Mouse (Mus musculus) liver, adult 2 months (tissue): ENCODE data around the gene Zmynd8. TPM values are rescaled to one million over a fixed set of nuclear protein-coding genes. Genes with fewer than 3 reads are reported as not detected.

Source experiments
- DNase-seq: peaks from one replicate; pipeline ENCODE4 v3.0.0-alpha.2; 2011; ENCODE audit warnings: low read depth, low spot score; ENCODE audit errors: extremely low read depth
- H3K27ac ChIP-seq: fragments of 200-500 bp; replicated peaks from 2 replicates; pipeline ENCODE4 v1.5.1; 2012; ENCODE audit warnings: low read depth, mild to moderate bottlenecking, control low read depth, inconsistent platforms, low read length; ENCODE audit not compliant: insufficient read depth
- H3K27me3 ChIP-seq: fragments of 200-500 bp; 2 replicates; pipeline ENCODE4 v1.6.1; 2012; ENCODE audit warnings: mild to moderate bottlenecking, moderate library complexity, low read length, inconsistent platforms; ENCODE audit not compliant: control insufficient read depth, insufficient read depth
- H3K36me3 ChIP-seq: fragments of 200-500 bp; 2 replicates; pipeline ENCODE4 v1.6.1; 2012; ENCODE audit warnings: low read length, inconsistent platforms; ENCODE audit not compliant: control insufficient read depth, insufficient read depth
- H3K4me1 ChIP-seq: fragments of 200-500 bp; 2 replicates; pipeline ENCODE4 v1.6.1; 2011; ENCODE audit warnings: low read length; ENCODE audit not compliant: control insufficient read depth, insufficient read depth
- H3K4me3 ChIP-seq: fragments of 200-500 bp; 2 replicates; pipeline ENCODE4 v1.5.1; 2011; ENCODE audit warnings: low read depth, mild to moderate bottlenecking, control low read depth, low read length, moderate library complexity; ENCODE audit not compliant: insufficient read depth
- H3K79me2 ChIP-seq: fragments of 200-500 bp; 2 replicates; pipeline ENCODE4 v1.6.1; 2012; ENCODE audit warnings: inconsistent platforms, mild to moderate bottlenecking, low read length, moderate library complexity; ENCODE audit not compliant: control insufficient read depth, insufficient read depth
- H3K9ac ChIP-seq: fragments of 200-500 bp; 2 replicates; pipeline ENCODE4 v1.6.1; 2012; ENCODE audit warnings: low read depth, mild to moderate bottlenecking, control low read depth, inconsistent platforms, low read length
- CTCF ChIP-seq: fragments of 200-500 bp; IDR thresholded peaks from 2 replicates; pipeline ENCODE4 v1.5.1; 2011; ENCODE audit warnings: low read depth, low read length, control low read depth
- POLR2A ChIP-seq: fragments of 200-500 bp; IDR thresholded peaks from 2 replicates; pipeline ENCODE4 v1.6.1; 2011; ENCODE audit warnings: low read length, control low read depth; ENCODE audit not compliant: insufficient read depth; ENCODE audit errors: extremely low read depth
- WGBS: fragments of 180-500 bp; shearing (Covaris S2); methylation state at CpG from one replicate; pipeline ENCODE4 v1.1.7; 2018; 5-methylcytosine and 5-hydroxymethylcytosine counted together
- polyA plus RNA-seq: library from polyadenylated mRNA; depleted of rRNA; stranded (reverse); fragments of >200 nt; gene quantifications from 2 replicates; pipeline ENCODE4 v1.2.3, GENCODE M21; 2012; rRNA removed
- total RNA-seq: library from RNA; depleted of rRNA; stranded (reverse); fragments of >200 nt; gene quantifications from 2 replicates; pipeline ENCODE4 v1.2.3, GENCODE M21; 2014; rRNA removed

Gene Zmynd8
- total RNA-seq (10.0 and 10.8 TPM in 2 replicates), polyA plus RNA-seq (6.4 and 7.8 TPM in 2 replicates)

DNA sequence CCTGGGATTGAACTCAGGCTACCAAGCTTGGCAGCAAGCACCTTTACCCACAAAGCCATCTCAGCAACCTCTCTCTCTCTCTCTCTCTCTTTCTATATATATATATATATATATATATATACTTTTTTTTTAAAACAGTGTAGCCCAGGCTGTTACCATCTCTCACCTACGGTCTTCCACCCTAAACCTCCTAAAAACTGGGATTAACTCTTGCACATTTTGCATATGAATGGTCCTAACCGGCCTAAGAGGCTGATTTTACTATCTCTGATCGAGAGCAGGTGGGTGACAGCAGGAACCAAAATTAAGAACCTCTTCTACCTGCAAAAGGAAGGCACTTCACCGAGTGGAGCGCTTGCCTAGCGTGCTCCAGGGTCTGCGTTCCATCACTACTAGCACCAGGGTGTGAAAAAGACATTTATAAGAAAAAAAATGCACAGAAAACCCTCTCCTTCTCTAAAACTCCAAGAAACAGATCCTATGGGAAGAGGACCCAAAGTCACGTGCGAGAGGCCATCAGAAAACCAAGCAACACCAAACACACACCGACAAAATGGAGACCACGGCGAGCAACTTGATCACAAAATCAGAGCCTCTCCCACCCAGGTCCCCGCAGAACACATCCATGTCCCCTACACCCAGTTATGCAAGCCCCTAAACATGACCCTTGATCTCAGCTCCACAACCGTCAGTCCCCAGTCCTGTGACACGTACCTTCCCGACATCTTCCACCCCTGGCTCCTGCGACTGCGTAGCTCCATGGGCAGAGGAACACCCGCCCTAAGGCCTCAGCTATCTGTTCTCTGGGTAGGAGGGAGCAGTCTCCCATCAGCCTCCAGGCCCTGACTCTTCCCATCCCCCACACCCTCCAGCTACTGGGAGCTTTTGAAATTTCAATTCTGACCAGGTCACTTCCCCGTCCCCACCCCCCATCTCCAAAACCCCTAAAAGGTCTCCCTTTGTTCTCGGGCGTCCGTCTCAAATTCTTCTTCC lies at the start of gene Zmynd8:
Zmynd8 (minus strand) TSS at position 815 of the 993 bp plus-strand sequence.
- no peaks in the 10 kb centered on the region for H3K27me3 ChIP-seq
- H3K36me3 ChIP-seq = no peaks in the 10 kb centered on the region
- 79% methylated on average over 23 of the region's 23 CpGs for WGBS
- no peaks in the 10 kb centered on the region for H3K79me2 ChIP-seq
- no peak within 1 kb of the TSS for H3K4me3 ChIP-seq
- no peak within 1 kb of the TSS for H3K27ac ChIP-seq
- no peak for TF ChIP-seq POLR2A
- no peak for TF ChIP-seq CTCF
- no peak for DNase-seq
- H3K9ac ChIP-seq = no peak within 1 kb of the TSS
- H3K4me1 ChIP-seq = peaks cover 14% of the 10 kb centered on the region

DNA sequence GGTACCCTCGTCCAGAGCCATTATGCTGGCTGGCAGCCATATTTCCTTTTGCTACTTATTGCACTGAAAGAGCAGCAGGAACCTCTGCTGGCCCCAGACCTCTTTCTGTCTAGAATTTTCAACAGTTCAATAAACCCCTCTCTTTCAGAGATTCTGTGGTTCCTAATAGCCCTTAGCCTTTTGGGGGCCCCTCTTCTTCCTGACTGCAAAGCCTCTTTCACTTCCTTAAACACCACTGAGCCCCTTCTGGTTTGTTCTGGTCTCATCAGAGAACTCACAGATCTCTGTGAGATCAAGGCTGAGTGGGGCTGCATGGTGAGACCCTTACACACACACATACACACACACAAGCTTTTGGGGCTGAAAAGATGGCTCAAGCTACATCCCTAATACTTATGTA lies 49.2 kb upstream of the Zmynd8 start:
- no peak for TF ChIP-seq POLR2A
- TF ChIP-seq CTCF = no peak
- no peaks in the 10 kb centered on the region for H3K36me3 ChIP-seq
- no peak overlapping the region for H3K4me3 ChIP-seq
- no peak overlapping the region for H3K27ac ChIP-seq
- H3K4me1 ChIP-seq = no peaks in the 10 kb centered on the region
- H3K79me2 ChIP-seq = no peaks in the 10 kb centered on the region
- DNase-seq = no peak
- 73% methylated on average over 1 of the region's 1 CpGs for WGBS
- no peak overlapping the region for H3K9ac ChIP-seq
- no peaks in the 10 kb centered on the region for H3K27me3 ChIP-seq

DNA sequence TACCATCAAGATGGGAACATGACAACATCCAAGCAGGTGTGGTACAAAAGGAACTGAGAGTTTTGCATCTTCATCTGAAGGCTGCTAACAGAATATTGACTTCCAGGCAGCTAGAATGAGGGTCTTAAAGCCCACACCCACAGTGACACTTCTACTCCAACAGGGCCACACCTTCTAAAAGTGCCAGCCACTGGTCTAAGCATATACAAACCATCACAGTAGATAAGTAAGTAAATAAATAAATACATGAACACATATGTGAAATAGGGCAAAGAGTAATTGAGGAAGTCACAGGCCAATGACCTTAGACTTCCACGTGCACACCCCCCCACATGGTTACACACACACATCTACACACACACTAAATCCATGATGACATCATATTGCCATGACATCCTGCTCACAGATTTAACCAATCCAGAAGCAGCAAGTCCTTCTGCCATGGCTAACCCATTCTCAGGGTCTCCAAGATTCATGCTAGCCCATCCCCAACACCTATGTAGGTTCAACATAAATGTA lies 47.3 kb upstream of the Zmynd8 start:
- Histone ChIP-seq H3K27me3 (no peaks in the 10 kb centered on the region), H3K36me3 (no peaks in the 10 kb centered on the region), H3K9ac (no peak overlapping the region), H3K27ac (no peak overlapping the region), H3K4me3 (no peak overlapping the region), H3K79me2 (no peaks in the 10 kb centered on the region), H3K4me1 (no peaks in the 10 kb centered on the region)
- WGBS = 61% methylated on average over 1 of the region's 1 CpGs
- DNase-seq = no peak
- TF ChIP-seq CTCF = no peak
- TF ChIP-seq POLR2A = no peak

DNA sequence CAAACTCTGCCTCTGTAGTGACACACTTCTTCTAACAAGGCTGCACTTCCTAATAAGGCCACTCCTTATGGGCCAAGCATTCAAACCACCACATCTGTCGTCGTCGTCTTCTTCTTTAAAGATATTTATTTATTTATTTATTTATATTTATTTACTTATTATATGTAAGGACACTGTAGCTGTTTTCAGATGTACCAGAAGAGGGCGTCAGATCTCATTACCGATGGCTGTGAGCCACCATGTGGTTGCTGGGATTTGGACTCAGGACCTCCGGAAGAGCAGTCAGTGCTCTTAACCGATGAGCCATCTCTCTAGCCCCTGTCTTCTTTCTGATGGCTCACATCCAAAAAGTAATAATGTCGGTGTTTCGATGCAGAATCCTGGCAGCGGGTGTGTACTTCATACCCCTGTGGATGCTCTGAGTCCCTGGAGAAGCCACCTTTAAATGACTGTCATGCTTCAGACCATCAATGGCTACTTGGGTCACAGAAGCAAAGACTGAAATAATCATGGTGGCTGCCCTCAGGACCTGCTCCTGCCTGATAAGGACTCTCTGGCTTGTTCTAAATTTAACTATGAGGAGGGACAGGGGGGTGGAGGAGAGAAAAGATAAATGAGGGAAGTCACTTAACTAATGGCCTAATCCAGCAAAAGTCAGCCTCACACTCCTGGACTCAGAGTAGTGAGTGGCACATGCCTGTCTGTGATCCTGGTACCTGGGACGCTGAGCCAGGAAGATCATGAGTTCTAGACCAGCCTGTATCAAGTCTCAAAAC lies 45.9 kb upstream of the Zmynd8 start:
- no peak overlapping the region for H3K9ac ChIP-seq
- H3K4me1 ChIP-seq = no peaks in the 10 kb centered on the region
- no peak overlapping the region for H3K4me3 ChIP-seq
- no peaks in the 10 kb centered on the region for H3K27me3 ChIP-seq
- no peaks in the 10 kb centered on the region for H3K79me2 ChIP-seq
- no peak overlapping the region for H3K27ac ChIP-seq
- TF ChIP-seq POLR2A (no peak), CTCF (0 out of 2 replicates have a peak, but pooled peaks have one; percentile 3)
- H3K36me3 ChIP-seq = no peaks in the 10 kb centered on the region
- no peak for DNase-seq
- WGBS = 87% methylated on average over 11 of the region's 11 CpGs

DNA sequence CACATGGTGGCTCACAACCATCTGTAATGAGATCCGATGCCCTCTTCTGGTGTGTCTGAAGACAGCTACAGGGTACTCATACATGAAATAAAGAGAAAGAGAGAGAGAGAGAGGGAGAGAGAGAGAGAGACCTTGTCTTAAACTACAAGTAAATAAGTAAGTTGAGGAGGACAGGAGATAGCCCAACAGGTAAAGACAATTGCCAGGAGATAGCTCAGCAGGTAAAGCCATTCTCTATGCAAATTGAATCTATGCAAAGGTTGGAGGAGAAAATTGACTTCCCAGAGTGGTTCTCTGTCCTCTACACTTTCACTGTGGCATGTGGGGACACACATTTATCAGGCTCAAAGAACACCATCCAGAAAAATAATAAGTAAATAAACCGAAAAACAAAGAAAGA lies 44.3 kb upstream of the Zmynd8 start:
- no peak for DNase-seq
- no peak for TF ChIP-seq POLR2A
- TF ChIP-seq CTCF = no peak
- H3K4me1 ChIP-seq = peaks cover 5% of the 10 kb centered on the region; the same call in 1 of the 2 replicates
- H3K4me3 ChIP-seq = no peak overlapping the region
- 90% methylated on average over 2 of the region's 2 CpGs for WGBS
- no peak overlapping the region for H3K27ac ChIP-seq
- H3K27me3 ChIP-seq = no peaks in the 10 kb centered on the region
- no peak overlapping the region for H3K9ac ChIP-seq
- no peaks in the 10 kb centered on the region for H3K36me3 ChIP-seq
- no peaks in the 10 kb centered on the region for H3K79me2 ChIP-seq
